Mouse (Mus musculus) liver, embryonic 13.5 days (tissue): Measurements from ENCODE around the gene Pde8b. TPM values are rescaled to one million over a fixed set of nuclear protein-coding genes. Genes with fewer than 3 reads are reported as not detected.

Experiments
- ATAC-seq: fragments of 200-750 bp; cut with Nextera tagmentation; 2 replicates; pipeline ENCODE4 v1.8.0; 2017; ENCODE audit warnings: low read depth, mild to moderate bottlenecking, moderate number of reproducible peaks, moderate library complexity
- DNase-seq: peaks from one replicate; pipeline ENCODE4 v3.0.0; 2022
- H3K27ac ChIP-seq: fragments of 300-500 bp; sonication (generic); 2 replicates; pipeline ENCODE4 v1.5.1; 2015; ENCODE audit warnings: moderate library complexity, mild to moderate bottlenecking, inconsistent platforms
- H3K27me3 ChIP-seq: fragments of 300-500 bp; sonication (generic); 2 replicates; pipeline ENCODE4 v1.6.1; 2015; ENCODE audit warnings: mild to moderate bottlenecking, inconsistent platforms
- H3K36me3 ChIP-seq: fragments of 300-500 bp; sonication (generic); 2 replicates; pipeline ENCODE4 v1.6.1; 2015; ENCODE audit warnings: mild to moderate bottlenecking, inconsistent platforms
- H3K4me1 ChIP-seq: fragments of 300-500 bp; sonication (generic); replicated peaks from 2 replicates; pipeline ENCODE4 v1.6.1; 2015; ENCODE audit warnings: inconsistent platforms
- H3K4me2 ChIP-seq: fragments of 300-500 bp; sonication (generic); 2 replicates; pipeline ENCODE4 v1.6.1; 2015; ENCODE audit warnings: inconsistent platforms, mild to moderate bottlenecking, moderate library complexity
- H3K4me3 ChIP-seq: fragments of 300-500 bp; sonication (generic); replicated peaks from 2 replicates; pipeline ENCODE4 v1.5.1; 2015; ENCODE audit warnings: mild to moderate bottlenecking, inconsistent platforms
- H3K9ac ChIP-seq: fragments of 300-500 bp; sonication (generic); 2 replicates; pipeline ENCODE4 v1.6.1; 2015; ENCODE audit warnings: mild to moderate bottlenecking, inconsistent platforms
- H3K9me3 ChIP-seq: fragments of 300-500 bp; sonication (generic); replicated peaks from 2 replicates; pipeline ENCODE4 v1.6.1; 2016; ENCODE audit warnings: inconsistent platforms
- WGBS: fragments of 180-500 bp; shearing (Covaris S2); methylation state at CpG from one replicate; pipeline ENCODE4 v1.1.7; 2015; ENCODE audit not compliant: insufficient replicate concordance; 5-methylcytosine and 5-hydroxymethylcytosine counted together
- polyA plus RNA-seq: library from polyadenylated mRNA; unstranded; fragments of >200 nt; fragmentation: Nextera tagmentation; extraction: Ambion mirVana; gene quantifications from 2 replicates; pipeline ENCODE4 v1.2.1, GENCODE M21; 2015

Pde8b gene
- polyA plus RNA-seq, 1 experiment from 2014 or later, result 0.53 TPM

DNA sequence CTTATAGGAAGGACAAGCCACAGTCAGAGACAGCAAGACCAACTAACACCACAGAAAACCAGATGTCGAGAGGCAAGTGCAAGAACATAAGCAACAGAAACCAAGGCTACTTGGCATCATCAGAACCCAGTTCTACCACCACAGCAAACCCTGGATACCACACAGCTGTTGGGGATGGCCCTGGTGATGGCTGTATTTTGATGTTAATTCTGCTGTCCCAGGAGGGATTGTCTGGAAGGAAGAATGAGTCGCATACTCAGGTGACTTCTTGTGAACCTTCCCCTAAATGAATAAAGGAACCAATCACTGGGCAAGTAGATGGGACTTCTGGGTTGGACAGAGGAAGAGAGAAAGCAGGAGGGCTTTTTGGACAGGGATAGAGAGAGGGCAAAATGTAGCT, 69.9 kb downstream of the Pde8b start:
- H3K4me3 ChIP-seq, result no peak overlapping the region
- ATAC-seq (no peak), DNase-seq (no peak)
- no peak overlapping the region for H3K27ac ChIP-seq
- H3K36me3 ChIP-seq, result no peaks in the 10 kb centered on the region
- H3K9ac ChIP-seq, result no peak overlapping the region
- no peaks in the 10 kb centered on the region for H3K27me3 ChIP-seq
- no peak overlapping the region for H3K4me2 ChIP-seq
- 62% methylated on average over 2 of the region's 2 CpGs for WGBS
- no peaks in the 10 kb centered on the region for H3K9me3 ChIP-seq
- H3K4me1 ChIP-seq, result no peaks in the 10 kb centered on the region

DNA sequence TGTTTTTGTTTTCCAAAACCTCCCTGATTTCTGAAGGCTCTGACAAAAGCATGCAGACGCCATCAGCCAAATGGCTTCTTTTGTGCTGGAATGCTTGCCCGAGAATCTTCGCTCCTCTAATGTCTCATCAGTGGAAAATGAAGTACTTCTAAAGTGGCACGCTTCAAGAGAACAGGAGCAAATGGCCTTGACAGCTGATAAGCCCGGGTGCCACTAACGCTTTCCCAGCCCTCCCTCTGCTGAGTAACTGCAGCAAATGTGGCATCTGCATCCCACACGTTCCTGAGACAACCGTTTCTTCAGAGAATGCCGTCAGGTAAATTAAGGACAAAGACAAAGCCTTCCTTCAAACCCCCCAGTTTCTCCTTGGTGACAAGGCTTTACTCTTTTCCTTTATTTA, 72.8 kb downstream of the Pde8b start:
- 31% methylated on average over 9 of the region's 9 CpGs for WGBS
- no peak overlapping the region for H3K4me2 ChIP-seq
- DNase-seq, result no peak

DNA sequence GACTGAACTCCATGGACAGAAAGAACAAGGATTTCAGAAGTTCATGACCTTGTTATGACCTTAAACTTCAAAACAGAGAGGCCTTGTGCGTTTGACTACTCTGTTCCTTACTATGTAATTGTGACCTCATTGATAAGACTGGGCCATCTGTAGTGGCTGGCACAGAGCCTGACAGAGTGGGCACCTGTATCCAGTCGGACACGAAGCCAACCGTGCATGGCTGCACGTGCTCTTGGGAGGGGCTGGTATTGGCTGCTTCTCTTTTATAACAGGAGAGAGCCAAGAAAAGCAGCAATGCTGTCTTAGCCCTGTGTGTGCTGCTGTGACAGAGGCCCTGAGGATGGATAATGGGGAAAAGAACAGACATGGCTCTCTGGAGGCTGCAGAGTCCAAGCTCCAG, 73.7 kb downstream of the Pde8b start:
- 59% methylated on average over 5 of the region's 5 CpGs for WGBS

More for the DNA sequence above, 72.8 kb downstream of the Pde8b start:
- no peaks in the 10 kb centered on the region for H3K4me1 ChIP-seq
- no peaks in the 10 kb centered on the region for H3K27me3 ChIP-seq
- no peak overlapping the region for H3K9ac ChIP-seq
- H3K36me3 ChIP-seq, result no peaks in the 10 kb centered on the region
- ATAC-seq, result no peak
- no peaks in the 10 kb centered on the region for H3K9me3 ChIP-seq
- H3K27ac ChIP-seq, result no peak overlapping the region
- no peak overlapping the region for H3K4me3 ChIP-seq

DNA sequence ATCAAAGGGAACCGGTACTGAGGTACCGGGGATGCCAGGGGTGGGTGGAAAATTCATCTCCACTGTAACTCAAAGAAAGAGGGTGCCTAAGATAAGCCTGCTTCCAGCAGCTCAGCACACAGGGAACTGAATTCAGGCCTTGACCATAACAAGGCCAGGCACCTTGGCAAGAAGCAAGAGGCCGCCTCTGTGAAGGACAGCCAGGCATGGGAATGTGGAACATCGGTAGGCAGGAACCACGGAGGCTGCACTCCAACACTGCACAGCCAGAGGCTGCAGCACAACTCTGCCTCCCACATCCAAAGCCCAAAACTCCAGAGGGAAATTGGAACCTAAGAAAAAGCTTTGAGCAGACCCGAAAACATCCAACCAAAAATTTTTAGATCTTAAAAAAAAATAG, 75.9 kb downstream of the Pde8b start:
- ATAC-seq (no peak), DNase-seq (no peak)
- Histone ChIP-seq H3K36me3 (no peaks in the 10 kb centered on the region), H3K27me3 (no peaks in the 10 kb centered on the region), H3K4me1 (no peaks in the 10 kb centered on the region), H3K4me3 (no peak overlapping the region), H3K9me3 (no peaks in the 10 kb centered on the region), H3K27ac (no peak overlapping the region), H3K4me2 (no peak overlapping the region), H3K9ac (no peak overlapping the region)
- 60% methylated on average over 6 of the region's 6 CpGs for whole genome bisulfite sequencing

More for the DNA sequence above, 73.7 kb downstream of the Pde8b start:
- ATAC-seq, result no peak
- no peak overlapping the region for H3K4me3 ChIP-seq
- DNase-seq, result no peak
- no peaks in the 10 kb centered on the region for H3K9me3 ChIP-seq
- H3K36me3 ChIP-seq, result no peaks in the 10 kb centered on the region
- no peaks in the 10 kb centered on the region for H3K27me3 ChIP-seq
- H3K9ac ChIP-seq, result no peak overlapping the region
- H3K4me2 ChIP-seq, result no peak overlapping the region
- H3K4me1 ChIP-seq, result no peaks in the 10 kb centered on the region
- no peak overlapping the region for H3K27ac ChIP-seq

DNA sequence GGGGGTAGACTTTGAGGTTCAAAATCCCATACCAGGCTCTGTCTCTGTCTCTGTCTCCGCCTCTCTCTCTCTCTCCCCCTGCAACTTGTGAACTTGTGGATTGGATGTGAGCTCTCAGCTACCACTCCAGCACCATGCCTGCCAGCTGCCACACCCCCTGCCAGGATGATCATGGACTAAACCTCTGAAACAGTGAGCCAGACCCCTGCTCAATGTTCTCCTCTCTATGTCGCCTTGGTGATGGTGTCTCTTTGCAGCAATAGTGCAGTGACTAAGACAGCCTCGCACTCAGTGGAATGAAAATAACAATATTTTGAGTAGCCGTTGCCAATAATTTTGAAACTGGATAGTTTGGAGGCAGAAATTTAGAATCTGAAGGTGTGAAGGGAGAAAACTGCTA, 77.8 kb downstream of the Pde8b start:
- no peaks in the 10 kb centered on the region for H3K9me3 ChIP-seq
- DNase-seq (no peak), ATAC-seq (no peak)
- H3K27me3 ChIP-seq, result no peaks in the 10 kb centered on the region
- no peaks in the 10 kb centered on the region for H3K36me3 ChIP-seq
- 66% methylated on average over 4 of the region's 4 CpGs for WGBS
- H3K4me3 ChIP-seq, result no peak overlapping the region
- H3K27ac ChIP-seq, result no peak overlapping the region
- no peaks in the 10 kb centered on the region for H3K4me1 ChIP-seq
- H3K4me2 ChIP-seq, result no peak overlapping the region
- no peak overlapping the region for H3K9ac ChIP-seq

DNA sequence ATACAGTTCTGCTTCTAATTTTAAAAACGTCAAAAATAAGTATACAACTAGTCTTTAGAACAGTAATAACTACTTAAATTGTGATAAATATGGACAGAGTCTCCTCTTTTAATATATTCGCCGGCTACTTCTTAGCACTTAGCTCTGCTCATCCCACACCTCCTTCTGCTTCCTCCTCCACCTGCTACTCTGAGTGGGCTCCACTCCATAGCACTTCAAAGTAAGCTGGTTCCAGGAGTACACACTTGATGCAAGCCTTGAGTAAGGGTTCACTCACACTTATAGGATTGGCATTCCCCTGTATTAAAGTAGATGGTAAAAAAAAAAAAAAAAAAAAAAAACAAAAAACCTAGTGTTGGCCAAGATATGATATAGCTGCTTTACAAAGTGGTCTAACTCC, 89.9 kb downstream of the Pde8b start:
- WGBS, result 66% methylated on average over 3 of the region's 3 CpGs
- Histone ChIP-seq H3K27me3 (no peaks in the 10 kb centered on the region), H3K4me2 (no peak overlapping the region), H3K27ac (no peak overlapping the region), H3K9me3 (no peaks in the 10 kb centered on the region), H3K9ac (no peak overlapping the region), H3K4me1 (no peaks in the 10 kb centered on the region), H3K4me3 (no peak overlapping the region), H3K36me3 (no peaks in the 10 kb centered on the region)
- ATAC-seq (no peak), DNase-seq (no peak)

DNA sequence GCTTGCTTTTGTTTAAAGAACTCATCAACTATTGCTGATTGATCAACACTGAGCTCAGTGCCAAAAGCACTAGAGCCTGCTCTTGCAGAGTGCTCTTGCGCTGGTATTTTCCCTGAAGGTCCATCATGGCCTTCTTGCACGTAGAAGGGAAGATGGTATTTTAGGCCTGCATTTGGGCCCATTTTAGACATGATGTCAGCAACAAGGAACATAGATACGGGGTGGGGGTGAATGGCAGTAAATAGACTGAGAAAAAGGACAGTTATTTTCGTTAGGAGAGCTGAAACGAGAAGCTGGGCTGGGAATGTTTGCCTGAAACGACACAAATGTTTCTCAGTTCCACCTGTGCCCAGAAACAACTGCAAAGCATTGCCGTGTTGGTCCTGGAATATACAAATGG, 91.2 kb downstream of the Pde8b start:
- H3K4me3 ChIP-seq, result no peak overlapping the region
- H3K9me3 ChIP-seq, result no peaks in the 10 kb centered on the region
- DNase-seq, result no peak
- no peaks in the 10 kb centered on the region for H3K4me1 ChIP-seq
- ATAC-seq, result no peak
- 57% methylated on average over 7 of the region's 7 CpGs for WGBS
- H3K9ac ChIP-seq, result no peak overlapping the region
- H3K27me3 ChIP-seq, result no peaks in the 10 kb centered on the region
- H3K36me3 ChIP-seq, result no peaks in the 10 kb centered on the region
- H3K27ac ChIP-seq, result no peak overlapping the region
- H3K4me2 ChIP-seq, result no peak overlapping the region

DNA sequence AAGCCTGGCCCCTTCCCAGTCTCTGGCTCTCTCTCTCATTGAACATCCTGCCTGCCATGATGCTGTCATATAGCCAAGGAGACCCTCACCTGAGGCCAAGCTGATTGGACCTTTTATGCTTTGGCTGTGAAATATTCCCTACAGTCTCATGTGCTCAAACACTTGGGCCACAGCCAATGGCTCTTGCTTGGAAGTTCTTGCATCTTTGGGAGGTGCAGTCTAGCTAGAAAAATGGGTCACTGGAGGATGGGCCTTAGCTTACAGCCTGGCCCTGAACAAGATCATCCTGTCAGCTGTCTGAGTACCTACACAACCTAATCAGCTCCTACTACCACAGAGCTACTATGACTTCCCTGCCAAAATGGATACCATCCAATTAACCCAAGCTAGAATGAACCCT, 105.4 kb downstream of the Pde8b start:
- no peak overlapping the region for H3K27ac ChIP-seq
- DNase-seq (no peak), ATAC-seq (no peak)
- H3K4me3 ChIP-seq, result no peak overlapping the region
- no peak overlapping the region for H3K4me2 ChIP-seq
- no peaks in the 10 kb centered on the region for H3K4me1 ChIP-seq
- no peaks in the 10 kb centered on the region for H3K36me3 ChIP-seq
- H3K9ac ChIP-seq, result no peak overlapping the region
- H3K27me3 ChIP-seq, result no peaks in the 10 kb centered on the region
- no peaks in the 10 kb centered on the region for H3K9me3 ChIP-seq

DNA sequence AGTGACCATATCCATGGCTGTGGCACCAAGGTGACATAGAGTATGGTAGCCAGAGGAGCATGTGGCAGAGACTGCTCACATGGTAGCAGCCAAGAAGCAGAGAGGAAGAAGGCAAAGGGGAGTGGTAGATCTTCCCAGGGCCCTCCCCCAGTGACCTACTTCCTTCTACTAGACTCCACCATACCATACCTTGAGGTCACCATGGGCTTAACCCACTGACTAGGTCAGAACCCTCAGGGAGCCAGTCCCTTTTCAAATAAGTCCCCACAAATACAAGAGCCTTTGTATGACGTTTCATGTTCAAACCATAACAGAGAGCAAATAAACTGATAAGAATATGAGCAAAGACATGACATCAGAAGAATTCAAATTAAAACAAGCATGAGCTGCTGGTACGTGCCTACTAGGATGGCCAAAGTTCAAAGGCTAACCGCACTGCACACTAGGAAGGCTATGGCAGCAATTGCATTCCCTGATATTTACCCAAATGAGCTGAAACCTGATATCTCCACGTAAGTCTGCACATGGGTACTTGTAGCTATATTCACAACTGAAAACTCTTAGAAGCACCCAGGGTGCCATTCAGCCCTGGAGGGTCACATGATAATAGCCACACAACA, 109.6 kb downstream of the Pde8b start:
- no peak overlapping the region for H3K4me3 ChIP-seq
- H3K36me3 ChIP-seq, result no peaks in the 10 kb centered on the region
- no peaks in the 10 kb centered on the region for H3K4me1 ChIP-seq
- no peaks in the 10 kb centered on the region for H3K27me3 ChIP-seq
- ATAC-seq, result no peak
- WGBS, result 61% methylated on average over 4 of the region's 4 CpGs
- no peak overlapping the region for H3K27ac ChIP-seq
- no peak overlapping the region for H3K4me2 ChIP-seq
- DNase-seq, result no peak
- no peak overlapping the region for H3K9ac ChIP-seq
- no peaks in the 10 kb centered on the region for H3K9me3 ChIP-seq

DNA sequence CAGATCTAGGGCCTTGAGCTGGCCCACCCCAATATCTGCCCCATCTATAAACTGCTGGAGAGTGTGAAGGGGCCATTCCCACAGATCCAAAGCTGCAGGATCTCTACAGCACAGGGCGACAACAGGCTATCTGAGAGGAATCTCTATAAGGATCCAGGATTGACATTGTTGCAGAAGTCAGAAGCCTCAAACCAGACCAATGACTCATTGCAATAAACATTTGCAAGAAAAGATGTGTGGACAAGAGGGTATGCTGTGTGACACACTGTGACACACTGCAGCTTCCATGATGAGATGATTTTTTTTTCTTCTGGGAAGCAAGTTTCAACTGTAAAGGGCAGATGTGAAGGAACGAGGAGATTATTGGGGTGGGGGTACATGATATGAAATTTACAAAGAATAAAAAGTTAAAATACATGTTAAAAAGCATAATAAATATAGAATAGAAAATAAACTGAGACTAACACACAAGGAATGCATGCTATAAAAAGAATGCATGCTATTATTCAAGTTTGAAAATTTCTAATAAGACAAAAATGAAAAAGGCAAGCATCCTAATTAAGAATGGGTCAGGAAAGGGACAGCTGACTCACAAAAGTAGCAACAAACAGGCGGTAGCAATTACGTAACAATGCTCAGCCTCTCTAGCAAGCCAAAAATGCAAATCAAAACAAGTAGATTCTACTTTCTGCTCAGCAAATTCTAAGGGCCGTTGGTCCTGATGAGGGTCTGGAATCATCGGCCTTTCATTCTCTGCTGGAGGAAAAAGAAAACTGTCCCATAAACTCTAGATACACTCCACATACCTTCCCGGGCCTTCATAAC, 114.6 kb downstream of the Pde8b start:
- WGBS, result 65% methylated on average over 7 of the region's 7 CpGs
- no peak for DNase-seq

DNA sequence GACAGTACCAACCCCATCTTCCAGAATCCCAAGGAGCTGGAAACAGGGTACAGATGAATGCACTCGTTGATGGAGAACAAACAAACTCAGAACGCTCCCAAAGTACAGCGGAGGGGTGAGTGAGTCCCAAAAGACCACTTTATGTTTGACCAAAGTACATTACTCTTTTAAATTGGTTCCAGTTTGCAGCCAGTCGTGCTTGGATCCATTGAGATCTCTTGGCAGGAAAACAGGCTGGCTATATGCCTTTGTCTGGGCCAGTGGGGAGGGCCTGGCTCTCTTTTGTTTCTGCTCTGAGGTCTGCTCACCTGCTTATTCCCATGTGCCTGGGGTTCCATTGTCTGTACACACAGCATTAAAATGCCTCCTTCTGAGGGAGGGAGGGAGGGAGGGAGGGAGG, 118.3 kb downstream of the Pde8b start:
- DNase-seq, result no peak
- WGBS, result 70% methylated on average over 4 of the region's 4 CpGs
- no peak for ATAC-seq

More for the DNA sequence above, 114.6 kb downstream of the Pde8b start:
- Histone ChIP-seq H3K4me2 (no peak overlapping the region), H3K4me1 (no peaks in the 10 kb centered on the region), H3K9ac (no peak overlapping the region), H3K36me3 (no peaks in the 10 kb centered on the region), H3K27ac (no peak overlapping the region), H3K4me3 (no peak overlapping the region), H3K27me3 (no peaks in the 10 kb centered on the region), H3K9me3 (no peaks in the 10 kb centered on the region)
- ATAC-seq, result no peak

DNA sequence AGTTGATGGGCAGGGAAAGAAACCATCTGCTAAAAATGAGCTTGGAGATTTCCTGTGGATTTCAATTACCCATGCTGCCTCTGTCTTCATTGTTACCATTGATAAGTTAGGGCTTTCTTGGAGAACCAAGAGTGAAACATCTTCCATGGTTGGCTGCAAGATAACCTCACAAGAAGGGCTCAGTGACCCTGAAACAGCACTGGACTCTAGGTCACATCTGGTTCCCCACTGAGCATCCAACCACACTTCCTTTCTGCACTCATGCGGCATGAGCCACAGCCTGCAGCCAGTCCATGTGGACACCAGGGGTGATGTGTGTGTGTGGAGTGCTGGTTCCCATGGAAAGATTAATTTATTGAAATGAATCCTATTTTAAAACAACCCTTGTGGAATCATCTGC, 119.1 kb downstream of the Pde8b start:
- H3K36me3 ChIP-seq, result no peaks in the 10 kb centered on the region
- no peak for DNase-seq
- H3K27me3 ChIP-seq, result no peaks in the 10 kb centered on the region
- H3K4me1 ChIP-seq, result no peaks in the 10 kb centered on the region
- no peak overlapping the region for H3K4me3 ChIP-seq
- no peak overlapping the region for H3K4me2 ChIP-seq
- WGBS, result 54% methylated on average over 1 of the region's 1 CpGs
- no peaks in the 10 kb centered on the region for H3K9me3 ChIP-seq
- no peak overlapping the region for H3K27ac ChIP-seq
- no peak overlapping the region for H3K9ac ChIP-seq
- no peak for ATAC-seq

More for the DNA sequence above, 118.3 kb downstream of the Pde8b start:
- H3K36me3 ChIP-seq, result no peaks in the 10 kb centered on the region
- H3K4me2 ChIP-seq, result no peak overlapping the region
- no peak overlapping the region for H3K4me3 ChIP-seq
- H3K27ac ChIP-seq, result no peak overlapping the region
- no peaks in the 10 kb centered on the region for H3K27me3 ChIP-seq
- H3K9me3 ChIP-seq, result no peaks in the 10 kb centered on the region
- no peaks in the 10 kb centered on the region for H3K4me1 ChIP-seq
- H3K9ac ChIP-seq, result no peak overlapping the region
